Mouse (Mus musculus) mesoderm, embryonic 11.5 days (tissue): ENCODE measurements around the gene Eml6.
A peak's percentile ranks its signal among the peaks of the same experiment; 100 is the strongest.
"Not testable (repeated sequence)": the region's sequence is repeated elsewhere in the genome, so short reads cannot be mapped to it uniquely, and the experiment has no call there.

Experiments
- DNase-seq: peaks from one replicate; pipeline ENCODE4 v3.0.0-alpha.2; 2012; ENCODE audit warnings: low read depth, low spot score

Gene Eml6

GRCm38 (mm10) chr11:29788921-29789638 is 236.8 kb downstream of the Eml6 start:
- DNase-seq = no peak

- no peak for DNase-seq
Observed at GRCm38 (mm10) chr11:29788499-29788898, 237.3 kb downstream of the Eml6 start.

- DNase-seq = no peak
Observed at GRCm38 (mm10) chr11:29787473-29787872, 238.4 kb downstream of the Eml6 start.

- no peak for DNase-seq
Observed at GRCm38 (mm10) chr11:29786583-29787219, 239.1 kb downstream of the Eml6 start.

- no peak for DNase-seq
Observed at GRCm38 (mm10) chr11:29779409-29780026, 246.3 kb downstream of the Eml6 start.

GRCm38 (mm10) chr11:29778936-29779335 is 246.9 kb downstream of the Eml6 start:
- DNase-seq = no peak

- no peak for DNase-seq
Observed at GRCm38 (mm10) chr11:29777964-29778363, 247.9 kb downstream of the Eml6 start.

- no peak for DNase-seq
Observed at GRCm38 (mm10) chr11:29774760-29775159, 251.1 kb downstream of the Eml6 start.

GRCm38 (mm10) chr11:29774296-29774695 is 251.5 kb downstream of the Eml6 start:
- DNase-seq = peak; percentile 28

GRCm38 (mm10) chr11:29772279-29772678 is 253.6 kb downstream of the Eml6 start:
- no peak for DNase-seq

- no peak for DNase-seq
Observed at GRCm38 (mm10) chr11:29770666-29771400, 255.0 kb downstream of the Eml6 start.

GRCm38 (mm10) chr11:29768523-29768922 is 257.3 kb downstream of the Eml6 start:
- DNase-seq = no peak

- DNase-seq = no peak
Observed at GRCm38 (mm10) chr11:29766313-29766982, 259.4 kb downstream of the Eml6 start.

- no peak for DNase-seq
Observed at GRCm38 (mm10) chr11:29765063-29765462, 260.8 kb downstream of the Eml6 start.

- no peak for DNase-seq
Observed at GRCm38 (mm10) chr11:29762768-29763167, 263.1 kb downstream of the Eml6 start.

GRCm38 (mm10) chr11:29761387-29761786 is 264.4 kb downstream of the Eml6 start:
- DNase-seq = no peak

GRCm38 (mm10) chr11:29758617-29759016 is 267.2 kb downstream of the Eml6 start:
- DNase-seq = peak; percentile 24

- DNase-seq = not testable (repeated sequence)
Observed at GRCm38 (mm10) chr11:29756007-29756406, 269.8 kb downstream of the Eml6 start.

- DNase-seq = no peak
Observed at GRCm38 (mm10) chr11:29751648-29752611, 273.9 kb downstream of the Eml6 start.

- DNase-seq = no peak
Observed at GRCm38 (mm10) chr11:29751013-29751412, 274.8 kb downstream of the Eml6 start.
